Mouse (Mus musculus) liver, embryonic 16.5 days (tissue): Measurements from ENCODE around the gene Ncmap. TPM values are rescaled to one million over a fixed set of nuclear protein-coding genes. Genes with fewer than 3 reads are reported as not detected.

ENCODE experiments used
- microRNA counts: library from miRNA; unstranded; fragments of <30 nt; microRNA quantifications from one replicate; lab custom pipeline; 2016
- microRNA-seq: library from miRNA; unstranded; fragments of <30 nt; microRNA quantifications from one replicate; pipeline ENCODE4, GENCODE M21; 2016
- polyA plus RNA-seq: library from polyadenylated mRNA; unstranded; fragments of >200 nt; fragmentation: Nextera tagmentation; extraction: Ambion mirVana; gene quantifications from 2 replicates; pipeline ENCODE4 v1.2.1, GENCODE M21; 2015

The Ncmap gene
- polyA plus RNA-seq, 1 experiment from 2014 or later = 0.19 TPM

MicroRNAs encoded within 50 kb of the gene (microRNA counts, 519-probe panel; counts per million panel counts)
- microRNA mmu-miR-700 (lab: Ali Mortazavi, UCI) = 2,072 counts per million, percentile 30 among the panel's probes with 10 or more counts

Small RNA genes lying within 50 kb of the gene (microRNA-seq; reads per million reads assigned to microRNA genes)
- 183 reads per million, percentile 59 among the genes with 10 or more reads in this experiment for gene Mir700

Other genes starting within 250 kb of the Ncmap start
- gene Clic4, start 125.4 kb downstream of the Ncmap start, polyA plus RNA-seq = 109 and 110 TPM in 2 replicates
- gene Srrm1, start 44.9 kb downstream of the Ncmap start, polyA plus RNA-seq = 93.8 and 95.3 TPM in 2 replicates
- 3.1 and 3.5 TPM in 2 replicates for gene Rcan3, start 35.6 kb upstream of the Ncmap start, polyA plus RNA-seq
- gene Stpg1, start 96.6 kb upstream of the Ncmap start, polyA plus RNA-seq = not detected in 2 replicates
- gene Nipal3, start 96.8 kb upstream of the Ncmap start, polyA plus RNA-seq = 2.7 and 3.2 TPM in 2 replicates
- 0.37 and 0.61 TPM in 2 replicates for gene Grhl3, start 175.4 kb upstream of the Ncmap start, polyA plus RNA-seq